Mouse (Mus musculus) cortical plate, adult 2 months (tissue): ENCODE results near the gene Egfl7. TPM values are rescaled to one million over a fixed set of nuclear protein-coding genes. Genes with fewer than 3 reads are reported as not detected.

ENCODE experiments used
- H3K27ac ChIP-seq: fragments of 200-500 bp; 2 replicates; pipeline ENCODE4 v1.5.1; 2012; ENCODE audit warnings: low read length, control low read depth, inconsistent platforms; ENCODE audit not compliant: insufficient read depth
- H3K4me1 ChIP-seq: fragments of 200-500 bp; 2 replicates; pipeline ENCODE4 v1.6.1; 2011; ENCODE audit warnings: low read length; ENCODE audit not compliant: control insufficient read depth, insufficient read depth
- H3K4me3 ChIP-seq: fragments of 200-500 bp; 2 replicates; pipeline ENCODE4 v1.5.1; 2011; ENCODE audit warnings: mild to moderate bottlenecking, low read length, control low read depth; ENCODE audit not compliant: insufficient read depth
- CTCF ChIP-seq: fragments of 200-500 bp; IDR thresholded peaks from 2 replicates; pipeline ENCODE4 v1.5.1; 2011; ENCODE audit warnings: mild to moderate bottlenecking, control low read depth, low read length; ENCODE audit not compliant: insufficient read depth; ENCODE audit errors: extremely low read depth
- POLR2A ChIP-seq: fragments of 200-500 bp; IDR thresholded peaks from 2 replicates; pipeline ENCODE4 v1.6.1; 2011; ENCODE audit warnings: mild to moderate bottlenecking, low read length, control low read depth; ENCODE audit not compliant: insufficient read depth; ENCODE audit errors: extremely low read depth
- polyA plus RNA-seq: library from polyadenylated mRNA; depleted of rRNA; stranded (reverse); fragments of >200 nt; gene quantifications from 2 replicates; pipeline ENCODE4 v1.2.3, GENCODE M21; 2012

Gene Egfl7
- polyA plus RNA-seq, 1 experiment: 137 TPM

DNA sequence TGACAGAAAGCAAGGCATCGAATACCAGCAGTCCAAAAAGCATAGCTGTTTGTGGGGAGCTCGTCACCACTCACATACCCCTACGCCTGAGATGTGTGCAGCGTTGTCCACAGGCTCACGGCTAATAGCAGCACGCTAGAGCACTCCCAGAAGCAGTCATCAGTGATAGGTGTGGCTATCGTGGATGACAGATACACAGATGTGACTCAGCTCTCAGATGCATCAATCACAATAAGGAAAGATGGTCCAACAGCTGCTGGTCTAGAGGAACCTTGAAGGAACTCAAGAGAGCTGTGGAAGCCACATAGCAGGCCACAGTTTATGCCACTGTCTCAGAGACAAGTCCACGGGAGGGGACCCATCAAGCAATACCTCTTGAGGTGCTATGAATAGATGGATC lies 36.0 kb upstream of the Egfl7 start:
- Histone ChIP-seq H3K4me1 (no peaks in the 10 kb centered on the region), H3K27ac (no peak overlapping the region), H3K4me3 (no peak overlapping the region)
- TF ChIP-seq POLR2A (no peak), CTCF (no peak)

- Histone ChIP-seq H3K27ac (no peak overlapping the region), H3K4me3 (no peak overlapping the region), H3K4me1 (no peaks in the 10 kb centered on the region)
- no peak for TF ChIP-seq POLR2A
- TF ChIP-seq CTCF: no peak
Measured at GRCm38 (mm10) chr2:26544265-26544664, 35.5 kb upstream of the Egfl7 start.

DNA sequence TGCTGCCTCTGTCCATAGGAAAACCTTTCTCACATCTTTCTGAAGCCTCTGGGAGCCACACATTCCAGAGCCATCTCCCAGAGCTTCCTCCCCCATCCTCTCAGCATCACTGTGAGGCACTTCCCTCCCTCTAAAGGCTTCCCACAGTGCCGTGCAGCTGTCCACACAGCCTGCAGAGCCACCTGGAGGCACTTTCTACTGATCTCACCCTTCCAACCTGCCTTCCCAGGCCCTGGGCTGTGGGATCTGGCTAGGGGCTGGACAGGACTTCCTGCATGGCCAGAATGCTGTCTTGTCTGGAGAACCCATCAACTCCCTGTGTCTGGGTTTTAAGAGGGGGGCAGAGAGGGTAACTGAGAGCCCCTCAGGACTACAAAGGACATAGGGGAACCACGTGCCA lies 32.3 kb upstream of the Egfl7 start:
- TF ChIP-seq POLR2A (no peak), CTCF (peak; percentile 40)
- Histone ChIP-seq H3K4me3 (no peak overlapping the region), H3K4me1 (no peaks in the 10 kb centered on the region), H3K27ac (no peak overlapping the region)

GRCm38 (mm10) chr2:26549801-26550200 lies 30.0 kb upstream of the Egfl7 start:
- no peak for TF ChIP-seq POLR2A
- TF ChIP-seq CTCF: no peak
- Histone ChIP-seq H3K27ac (no peak overlapping the region), H3K4me3 (no peak overlapping the region), H3K4me1 (peaks cover 1% of the 10 kb centered on the region)

GRCm38 (mm10) chr2:26550205-26550604 lies 29.6 kb upstream of the Egfl7 start:
- no peak overlapping the region for H3K4me3 ChIP-seq
- peaks cover 3% of the 10 kb centered on the region for H3K4me1 ChIP-seq
- no peak overlapping the region for H3K27ac ChIP-seq
- TF ChIP-seq CTCF (no peak), POLR2A (no peak)

GRCm38 (mm10) chr2:26550777-26551176 lies 29.0 kb upstream of the Egfl7 start:
- TF ChIP-seq POLR2A (no peak), CTCF (no peak)
- H3K27ac ChIP-seq: no peak overlapping the region
- H3K4me3 ChIP-seq: no peak overlapping the region
- peaks cover 4% of the 10 kb centered on the region for H3K4me1 ChIP-seq

DNA sequence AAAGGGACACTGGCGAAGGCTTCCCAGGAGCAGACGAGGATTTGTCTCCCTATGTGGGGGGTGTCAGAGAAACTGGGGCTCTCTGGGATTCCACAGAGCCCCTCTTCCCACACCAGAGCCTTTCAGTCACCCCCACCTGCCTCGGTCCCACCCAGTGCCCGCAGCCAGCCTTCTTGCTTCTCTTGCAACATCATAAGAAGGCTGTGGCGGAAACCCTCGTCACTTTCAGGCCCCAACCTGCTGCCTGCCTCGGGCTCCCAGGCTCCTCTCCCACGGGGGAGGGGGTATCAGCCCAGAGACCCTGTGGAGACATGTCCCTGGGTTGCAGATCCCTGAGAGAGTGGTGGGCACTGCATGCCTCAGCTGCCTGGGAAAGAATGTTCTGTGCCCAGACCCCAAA lies 28.4 kb upstream of the Egfl7 start:
- no peak overlapping the region for H3K27ac ChIP-seq
- H3K4me1 ChIP-seq: peaks cover 4% of the 10 kb centered on the region
- H3K4me3 ChIP-seq: no peak overlapping the region
- TF ChIP-seq POLR2A (no peak), CTCF (no peak)

GRCm38 (mm10) chr2:26552066-26552465 lies 27.7 kb upstream of the Egfl7 start:
- H3K27ac ChIP-seq: no peak overlapping the region
- no peak for TF ChIP-seq POLR2A
- no peak for TF ChIP-seq CTCF
- H3K4me1 ChIP-seq: peaks cover 6% of the 10 kb centered on the region
- no peak overlapping the region for H3K4me3 ChIP-seq

- peaks cover 6% of the 10 kb centered on the region for H3K4me1 ChIP-seq
- H3K4me3 ChIP-seq: no peak overlapping the region
- no peak for TF ChIP-seq CTCF
- no peak for TF ChIP-seq POLR2A
- no peak overlapping the region for H3K27ac ChIP-seq
Measured at GRCm38 (mm10) chr2:26553904-26554303, 25.9 kb upstream of the Egfl7 start.

- H3K27ac ChIP-seq: no peak overlapping the region
- no peak overlapping the region for H3K4me3 ChIP-seq
- peaks cover 6% of the 10 kb centered on the region for H3K4me1 ChIP-seq
- TF ChIP-seq POLR2A: no peak
- TF ChIP-seq CTCF: no peak
Measured at GRCm38 (mm10) chr2:26555076-26555475, 24.7 kb upstream of the Egfl7 start.
